Mouse (Mus musculus) layer of hippocampus, postnatal 10 days (tissue): ENCODE measurements around the gene Rpl39. TPM values are rescaled to one million over a fixed set of nuclear protein-coding genes. Genes with fewer than 3 reads are reported as not detected.
"Not testable (repeated sequence)": the region's sequence is repeated elsewhere in the genome, so short reads cannot be mapped to it uniquely, and the experiment has no call there.

Source experiments
- DNase-seq, 2 experiments: peaks; one replicate each; pipeline ENCODE4 v3.0.0; 2021; ENCODE audit warnings: low spot score in 2 of 2
- long read RNA-seq: library from polyadenylated mRNA; stranded (forward); transcript quantifications from one replicate; pipeline ENCODE4 v2.0.0, GENCODE M21; 2023
- total RNA-seq, 2 experiments: library from RNA; stranded (reverse); gene quantifications; 2 replicates each; pipeline ENCODE4 v1.2.3; 2021

The Rpl39 gene
- 100 to 1,000 TPM; 418 to 424 TPM for total RNA-seq
- long read RNA-seq, transcript Rpl39-201 (3 exons, 612 nt), result major isoform, 163 of 172 reads
- long read RNA-seq, partial matches to known transcripts, result 7 of 172 reads
- long read RNA-seq, other reads (novel, unspliced or antisense), result 2 of 172 reads

DNA sequence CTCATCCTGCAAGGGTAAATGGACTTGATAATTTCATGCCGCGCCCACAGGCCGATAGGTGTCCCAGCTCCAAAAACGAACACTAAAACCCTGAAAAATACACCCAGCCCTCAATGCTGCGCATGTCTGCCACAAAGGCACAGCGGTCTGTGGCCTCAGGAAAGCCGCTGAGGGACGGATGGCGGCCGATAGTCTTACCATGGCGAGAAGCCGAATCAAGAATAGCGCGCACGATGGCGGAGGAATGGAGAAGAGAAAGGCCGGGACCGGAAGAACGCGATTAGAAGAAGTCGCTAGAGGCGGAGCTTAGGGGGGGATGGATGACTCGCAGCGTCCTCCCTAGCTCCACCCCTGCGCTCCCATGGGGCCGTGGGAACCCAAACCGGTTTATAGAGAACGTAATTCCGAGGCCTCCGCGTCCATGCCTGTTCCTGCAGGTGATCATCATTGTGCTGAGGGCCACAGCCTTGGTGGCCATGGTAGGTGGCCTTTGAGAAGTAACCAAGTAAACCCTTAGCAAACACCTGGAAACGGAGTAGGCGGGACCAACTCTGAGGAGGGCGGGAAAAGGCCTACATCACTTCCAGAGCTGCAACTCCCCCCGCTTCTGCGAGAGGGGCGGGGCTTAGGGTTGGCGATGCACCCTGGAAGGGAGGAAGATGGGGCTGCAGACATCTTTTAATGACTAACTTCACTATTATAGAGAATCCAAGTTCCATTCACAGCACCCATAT is at the start of gene Rpl39:
Rpl39 (minus strand) TSS at position 476 of the 734 bp plus-strand sequence.
- DNase-seq, result peak; percentile 75 to 84

- peak; percentile 75 to 84 for DNase-seq
Observed at GRCm38 (mm10) chrX:37126671-37127358, 41.6 kb upstream of the Rpl39 start, which contains the start of gene Nkap. Gene Nkap, plus strand, starts transcription at chrX:37126795.

DNA sequence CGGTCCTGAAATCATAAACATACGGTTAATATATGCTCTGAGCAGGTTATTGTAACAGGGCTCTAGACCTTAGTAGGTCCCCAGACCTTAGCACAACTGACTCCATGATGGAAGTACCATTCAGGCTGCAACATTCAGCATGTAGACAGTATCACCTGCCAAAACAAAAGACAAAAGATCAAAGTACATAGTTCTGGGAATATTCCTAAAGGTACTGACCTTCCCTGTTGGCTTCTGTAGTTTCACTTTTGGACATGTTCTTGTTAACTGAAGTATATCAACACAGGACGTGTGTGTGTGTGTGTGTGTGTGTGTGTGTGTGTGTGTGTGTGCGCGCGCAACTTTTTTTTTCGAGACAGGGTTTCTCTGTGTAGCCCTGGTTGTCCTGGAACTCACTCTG is 40.3 kb upstream of the Rpl39 start:
- DNase-seq, result no peak

DNA sequence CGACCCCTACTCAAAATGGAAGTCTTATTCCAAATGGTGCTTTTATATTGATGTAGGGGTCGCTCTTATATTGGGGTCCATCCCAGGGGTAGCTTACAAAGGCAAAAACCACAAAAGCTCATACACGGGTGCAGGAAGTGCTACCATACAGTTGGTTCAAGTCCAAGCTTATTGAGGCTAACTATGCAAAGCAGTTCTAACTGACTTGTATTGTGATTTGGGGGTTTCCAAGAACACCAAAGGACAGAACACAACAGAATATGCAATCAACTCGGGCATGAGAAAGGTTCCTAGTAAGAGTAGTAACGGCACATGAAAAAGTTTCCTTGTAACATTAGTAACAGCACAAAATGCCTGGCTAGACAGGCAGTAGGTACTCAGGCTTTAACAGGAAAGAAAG is 35.0 kb upstream of the Rpl39 start:
- DNase-seq, result no peak

GRCm38 (mm10) chrX:37119585-37119984 is 34.4 kb upstream of the Rpl39 start:
- DNase-seq, result no peak

DNA sequence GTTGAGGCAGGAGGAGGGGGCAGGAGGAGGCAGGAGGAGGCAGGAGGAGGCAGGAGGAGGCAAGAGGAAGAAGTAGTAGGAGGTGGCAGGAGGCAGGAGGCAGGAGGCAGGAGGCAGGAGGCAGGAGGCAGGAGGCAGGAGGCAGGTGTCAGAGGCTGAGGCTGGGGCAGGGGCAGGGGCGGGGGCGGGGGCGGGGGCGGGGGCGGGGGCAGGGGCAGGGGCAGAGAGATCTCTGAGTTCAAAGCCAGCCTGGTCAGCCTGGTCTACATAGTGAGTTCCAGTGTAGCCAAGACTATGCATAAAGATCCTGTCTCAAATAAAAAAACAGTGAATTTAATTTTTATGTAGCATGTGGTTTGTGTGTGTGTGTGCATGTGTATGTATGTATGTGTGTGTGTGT is 31.9 kb upstream of the Rpl39 start:
- no peak for DNase-seq

DNA sequence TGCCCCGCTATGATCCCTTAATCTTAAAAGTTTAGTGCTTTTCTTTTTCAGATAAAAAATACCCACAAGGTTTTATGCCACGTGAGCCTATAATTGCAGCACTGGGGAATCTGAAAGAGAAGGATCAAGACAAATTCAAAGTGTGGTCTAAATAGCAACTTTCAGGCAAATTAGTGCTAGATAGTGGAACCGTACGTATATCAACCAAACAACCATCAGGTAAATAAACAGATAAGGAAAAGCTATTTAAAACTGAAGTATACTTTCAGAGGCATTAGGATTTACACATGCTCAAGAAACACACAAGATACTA is 25.6 kb upstream of the Rpl39 start:
- no peak for DNase-seq

DNA sequence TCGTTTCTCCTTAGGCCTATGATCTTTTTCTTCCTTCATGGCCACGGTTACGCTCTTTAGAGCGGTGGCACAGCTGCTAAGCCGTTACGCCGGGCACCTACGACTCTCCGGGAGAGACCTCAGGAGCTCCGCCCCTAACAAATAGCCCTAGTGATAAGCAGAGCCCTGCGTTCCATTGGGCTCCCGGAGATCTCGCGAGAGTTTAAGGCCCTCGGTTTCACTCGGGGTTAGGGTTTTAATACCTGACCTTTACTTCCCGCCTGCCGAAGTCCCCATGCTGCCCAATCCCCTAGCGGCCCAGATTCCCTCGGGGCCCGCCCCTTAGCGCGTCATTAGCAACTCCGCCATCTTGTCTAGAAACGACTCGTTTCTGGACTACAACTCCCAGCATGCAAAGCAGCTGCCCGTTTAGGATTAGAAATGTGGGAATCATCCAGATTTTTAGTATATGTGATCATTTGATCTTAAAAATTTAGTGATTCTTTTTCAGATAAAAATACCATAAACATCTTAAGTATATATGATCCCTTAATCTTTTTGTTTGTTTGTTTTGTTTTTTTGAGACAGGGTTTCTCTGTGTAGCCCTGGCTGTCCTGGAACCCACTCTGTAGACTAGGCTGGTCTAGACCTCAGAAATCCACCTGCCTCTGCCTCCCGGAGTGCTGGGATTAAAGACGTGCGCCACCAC is 25.1 kb upstream of the Rpl39 start, which contains the start of gene Upf3b:
Upf3b (minus strand) TSS at position 130 of the 688 bp plus-strand sequence.
- peak; percentile 76 to 82 for DNase-seq

DNA sequence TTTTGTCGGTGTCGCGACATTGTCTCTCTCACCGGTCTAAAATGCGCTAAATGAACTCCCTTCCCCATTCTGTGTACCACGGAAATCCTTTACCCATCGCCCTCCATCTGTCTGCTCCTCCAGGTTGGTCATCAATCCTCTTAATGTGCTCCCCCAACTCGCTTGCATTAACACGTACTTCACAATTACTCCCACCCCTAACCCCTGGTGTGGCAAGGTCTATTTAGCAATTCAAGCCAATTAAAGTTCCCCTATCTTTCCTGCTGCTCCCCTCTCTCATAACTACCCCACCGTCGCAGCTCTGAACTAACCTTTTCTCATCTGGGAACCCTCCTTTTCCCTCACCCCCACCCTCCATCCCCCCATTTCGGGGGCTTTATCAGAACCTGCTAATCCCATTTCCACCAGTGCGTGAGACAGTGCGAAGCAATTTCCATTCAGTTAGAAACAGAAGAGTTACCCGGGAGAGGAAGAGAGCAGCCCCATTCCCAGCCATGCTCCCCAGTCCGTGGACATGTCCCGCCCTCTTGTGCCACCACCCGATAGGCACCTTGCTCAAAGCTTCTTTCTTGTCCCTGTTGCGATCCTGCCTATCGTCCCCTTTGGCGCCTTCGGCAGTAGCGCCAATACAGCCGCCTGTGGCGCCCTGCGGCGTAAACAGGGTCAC is 24.5 kb upstream of the Rpl39 start:
- DNase-seq, result no peak

DNA sequence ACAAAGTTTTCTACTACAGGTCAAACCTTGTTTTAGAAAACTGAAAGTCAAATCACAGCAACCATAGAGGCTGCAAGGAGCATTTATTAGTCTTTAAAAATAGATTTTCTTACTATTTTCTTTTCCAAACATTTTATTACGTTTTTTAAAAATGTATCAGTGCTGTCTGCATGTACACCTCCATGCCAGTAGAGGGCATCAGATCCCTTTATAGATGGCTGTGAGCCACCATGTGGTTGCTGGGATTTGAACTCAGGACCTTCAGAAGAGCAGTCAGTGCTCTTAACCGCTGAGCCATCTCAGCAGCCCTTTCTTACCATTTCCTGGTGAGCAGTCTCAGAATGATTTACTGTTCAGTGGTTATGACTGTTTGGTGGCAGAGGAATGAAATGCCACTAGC is 18.6 kb upstream of the Rpl39 start:
- DNase-seq, result no peak

DNA sequence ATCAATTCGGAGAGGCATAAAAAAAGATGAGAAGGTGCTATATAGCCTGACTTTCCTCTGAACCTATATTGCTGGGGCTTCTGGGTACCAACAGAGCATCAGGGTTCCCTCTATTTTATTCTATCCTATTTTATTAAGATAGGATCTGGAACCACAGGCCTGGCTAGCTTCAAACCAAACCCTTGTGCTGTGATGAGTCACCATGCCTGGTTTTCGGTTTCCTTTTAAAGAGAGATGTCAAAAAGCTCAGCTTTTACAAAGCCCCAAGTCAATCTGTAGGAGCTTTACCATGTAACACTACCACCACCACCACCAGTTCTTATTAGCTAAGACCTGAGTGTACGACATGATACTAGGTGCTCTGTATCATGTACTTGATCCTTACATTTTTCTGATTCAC is 13.5 kb upstream of the Rpl39 start:
- DNase-seq, result no peak

- DNase-seq, result no peak
Observed at GRCm38 (mm10) chrX:37095106-37095768, 10.0 kb upstream of the Rpl39 start.

DNA sequence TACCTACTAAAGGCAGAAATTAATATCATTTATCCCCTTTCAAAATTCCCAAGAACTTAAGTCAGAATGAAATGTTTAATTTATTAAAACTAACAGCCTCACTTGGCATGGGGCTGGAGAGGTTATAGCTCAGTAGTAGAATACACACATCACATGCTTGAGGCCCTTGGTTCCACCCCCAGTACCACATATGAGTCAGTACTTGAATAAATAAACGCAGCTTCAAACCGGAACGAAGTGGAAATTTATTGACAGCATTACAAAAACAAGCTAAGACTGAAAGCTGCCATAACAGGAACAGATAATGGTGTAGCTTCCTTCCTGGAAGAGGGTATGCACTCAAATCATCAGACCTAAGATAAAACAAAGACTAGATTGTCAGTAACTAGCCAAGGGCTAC is 6.3 kb upstream of the Rpl39 start:
- no peak for DNase-seq

DNA sequence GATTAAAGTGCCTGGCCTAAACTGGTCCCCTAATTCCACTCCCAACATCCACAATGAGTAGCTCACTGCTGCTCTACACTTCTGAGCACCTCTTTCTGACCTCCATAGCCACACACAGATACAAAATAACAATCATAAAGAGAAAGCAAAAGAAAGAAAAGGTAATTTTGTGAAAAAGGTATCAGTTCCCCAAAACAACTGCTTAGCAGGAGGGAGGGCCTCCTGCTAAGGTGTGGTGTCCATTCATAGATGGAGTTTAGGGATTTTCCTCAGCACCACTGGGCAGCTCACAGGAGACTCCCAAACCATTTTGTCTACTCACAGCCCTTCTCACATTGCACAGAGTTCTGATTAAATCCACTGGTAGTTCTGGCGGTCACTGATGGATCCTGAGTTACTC is 3.6 kb upstream of the Rpl39 start:
- no peak for DNase-seq

DNA sequence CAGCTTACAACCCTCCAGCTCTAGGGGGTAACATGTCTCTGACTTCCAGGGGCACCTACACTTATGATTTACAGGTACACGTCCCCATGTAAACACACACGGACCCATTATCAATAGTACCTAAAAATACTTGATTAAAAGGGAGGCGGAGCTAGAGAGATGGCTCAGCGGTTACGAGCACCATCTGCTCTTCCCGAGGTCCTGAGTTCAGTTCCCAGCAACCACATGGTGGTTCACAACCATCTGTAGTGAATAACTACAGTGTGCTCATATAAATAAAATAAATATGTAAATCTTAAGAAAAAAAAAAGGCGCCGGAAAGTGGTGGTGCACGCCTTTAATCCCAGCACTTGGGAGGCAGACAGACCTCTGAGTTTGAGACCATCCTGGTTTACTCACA is 463 bp upstream of the Rpl39 start:
- DNase-seq, result no peak

DNA sequence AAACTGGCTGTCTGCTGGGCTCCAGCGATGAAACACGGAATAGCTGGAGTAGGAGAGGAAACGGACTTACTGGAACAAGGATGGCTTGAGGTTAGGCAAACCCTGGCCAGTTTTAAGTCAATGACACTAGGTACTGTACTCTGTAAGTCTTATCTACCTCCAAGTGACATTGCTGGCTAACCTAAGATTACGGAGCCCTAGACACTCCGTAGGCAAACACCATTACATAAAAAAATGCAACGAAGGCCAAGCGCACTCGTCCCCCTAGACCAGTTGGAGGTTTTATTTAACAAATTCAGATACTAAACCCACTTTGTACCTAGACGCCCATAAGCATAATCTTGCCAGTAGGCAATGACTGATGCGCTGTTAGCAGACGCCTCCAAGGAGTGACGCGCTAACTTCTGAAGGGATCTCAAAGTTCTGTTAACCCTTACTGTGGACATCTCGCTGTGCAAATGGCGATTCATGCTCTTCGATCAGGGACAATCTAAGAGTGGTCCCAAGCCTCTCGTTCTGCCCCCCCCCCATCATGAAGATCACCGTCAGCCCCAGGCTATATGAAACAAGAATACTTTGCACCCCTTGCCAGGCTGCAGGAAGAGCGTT is 780 bp downstream of the Rpl39 start:
- DNase-seq, result peak; percentile 13 to 25

GRCm38 (mm10) chrX:37081194-37081593 is 4.0 kb downstream of the Rpl39 start:
- DNase-seq, result no peak

DNA sequence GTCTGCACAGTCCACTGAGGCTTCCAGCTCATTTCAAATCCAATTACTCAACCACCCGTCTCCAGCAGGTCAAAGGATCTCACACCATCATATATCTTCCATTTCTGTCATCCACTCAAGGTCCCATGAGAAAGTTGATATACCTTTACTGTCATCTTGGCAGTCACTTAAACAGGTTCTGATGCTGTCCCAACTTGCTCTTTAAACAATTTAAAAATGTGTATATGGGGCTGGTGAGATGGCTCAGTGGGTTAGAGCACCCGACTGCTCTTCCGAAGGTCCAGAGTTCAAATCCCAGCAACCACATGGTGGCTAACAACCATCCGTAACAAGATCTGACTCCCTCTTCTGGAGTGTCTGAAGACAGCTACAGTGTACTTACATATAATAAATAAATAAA is 4.9 kb downstream of the Rpl39 start:
- DNase-seq, result not testable (repeated sequence)

DNA sequence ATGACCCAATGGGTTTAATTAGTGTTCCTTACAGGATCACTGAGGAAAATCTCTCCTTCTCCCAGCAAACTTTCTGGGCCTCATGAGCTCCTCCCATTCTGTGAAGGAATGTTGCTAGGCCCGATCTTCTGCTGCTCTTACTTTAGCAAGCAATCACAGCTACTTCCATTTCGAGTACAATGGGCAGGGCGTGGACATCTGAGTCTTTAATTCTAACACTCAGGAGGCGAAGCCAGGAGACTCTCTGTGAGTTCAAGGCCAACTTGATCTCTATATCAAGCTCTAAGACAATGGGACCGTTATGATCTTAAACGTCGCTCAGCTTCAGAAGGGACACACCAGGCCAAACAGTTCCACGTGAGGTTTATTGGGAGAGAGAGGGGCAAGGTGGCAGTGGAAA is 8.6 kb downstream of the Rpl39 start:
- no peak for DNase-seq

GRCm38 (mm10) chrX:37074262-37074892 is 10.8 kb downstream of the Rpl39 start:
- DNase-seq, result peak; percentile 66 to 77
